Mouse (Mus musculus) gastrocnemius, postnatal 14 days (tissue): Measurements from ENCODE around the gene Srms. TPM values are rescaled to one million over a fixed set of nuclear protein-coding genes. Genes with fewer than 3 reads are reported as not detected.

Experiments
- DNase-seq: peaks from one replicate; pipeline ENCODE4 v3.0.0; 2021; ENCODE audit warnings: mixed read lengths
- intact Hi-C: fragments of 180-260 bp; cut with DNase I; formaldehyde crosslinking; loops from one replicate; pipeline ENCODE4 v1.15.1; 2025; ENCODE audit warnings: low total_unique reads
- total RNA-seq, 2 experiments: library from RNA; stranded (reverse); gene quantifications; 2 replicates each; pipeline ENCODE4 v1.2.3; 2021

The Srms gene
- total RNA-seq, 2 experiments from 2014 or later = 0.10 to 0.18 TPM

- DNase-seq = no peak
- intact Hi-C loops = loop anchor here (5.0 kb wide), 1 partner anchor 151 kb away; no protein-coding TSS in a partner anchor
These were observed 32.1 kb downstream of the Srms start for GRCm38 (mm10) chr2:181180898-181181297.

- DNase-seq = no peak
- intact Hi-C loops = no loop called here
These were observed 34.5 kb downstream of the Srms start for GRCm38 (mm10) chr2:181178471-181178870.

GRCm38 (mm10) chr2:181178015-181178414, 35.0 kb downstream of the Srms start:
- intact Hi-C loops = no loop called here

GRCm38 (mm10) chr2:181174646-181175045, 38.3 kb downstream of the Srms start:
- intact Hi-C loops = no loop called here
- no peak for DNase-seq

More at GRCm38 (mm10) chr2:181178015-181178414, 35.0 kb downstream of the Srms start:
- no peak for DNase-seq

GRCm38 (mm10) chr2:181166469-181166868, 46.5 kb downstream of the Srms start:
- no peak for DNase-seq
- intact Hi-C loops = no loop called here

GRCm38 (mm10) chr2:181160821-181161220, 52.2 kb downstream of the Srms start:
- intact Hi-C loops = no loop called here
- DNase-seq = no peak

GRCm38 (mm10) chr2:181159771-181160170, 53.2 kb downstream of the Srms start:
- DNase-seq = no peak
- intact Hi-C loops = no loop called here

- DNase-seq = peak; percentile 64
- intact Hi-C loops = no loop called here
These were observed 53.9 kb downstream of the Srms start for GRCm38 (mm10) chr2:181159091-181159514.

GRCm38 (mm10) chr2:181158471-181158870, 54.5 kb downstream of the Srms start:
- intact Hi-C loops = no loop called here
- no peak for DNase-seq

- no peak for DNase-seq
- intact Hi-C loops = no loop called here
These were observed 55.2 kb downstream of the Srms start for GRCm38 (mm10) chr2:181157716-181158302.

GRCm38 (mm10) chr2:181157180-181157579, 55.8 kb downstream of the Srms start:
- DNase-seq = no peak
- intact Hi-C loops = no loop called here

GRCm38 (mm10) chr2:181156248-181157121, 56.5 kb downstream of the Srms start, which contains the start of gene Eef1a2:
Gene Eef1a2 (minus strand): TSS chr2:181157014.
- intact Hi-C loops = no loop called here
- DNase-seq = peak; percentile 50

- intact Hi-C loops = no loop called here
- DNase-seq = peak; percentile 65
These were observed 57.2 kb downstream of the Srms start for GRCm38 (mm10) chr2:181155801-181156200.

Other genes starting within 250 kb of the Srms start
- 10 to 100 TPM; 32.1 to 33.9 TPM for gene Arfgap1, start 246.0 kb downstream of the Srms start, total RNA-seq
- gene Col20a1, start 226.7 kb downstream of the Srms start, total RNA-seq = 1 to 10 TPM; 5.5 to 5.6 TPM
- gene Chrna4, start 169.6 kb downstream of the Srms start, total RNA-seq = 1 to 10 TPM in 1 of 2 experiments, under 1 TPM in 1; 0.93 to 1.3 TPM
- gene Kcnq2, start 77.9 kb downstream of the Srms start, total RNA-seq = under 1 TPM; 0.07 to 0.16 TPM
- gene Eef1a2, start 56.2 kb downstream of the Srms start, total RNA-seq = 1,000 to 10,000 TPM; 2,249 to 2,405 TPM
- gene Ppdpf, start 25.9 kb downstream of the Srms start, total RNA-seq = 10 to 100 TPM; 52.9 to 58.5 TPM
- not detected for gene Ptk6, start 10.4 kb downstream of the Srms start, total RNA-seq
- not detected for gene Fndc11, start 6.8 kb upstream of the Srms start, total RNA-seq
- gene Helz2, start 28.8 kb upstream of the Srms start, total RNA-seq = 1 to 10 TPM; 2.9 to 3.0 TPM
- 1 to 10 TPM; 6.6 to 6.8 TPM for gene Gmeb2, start 74.8 kb upstream of the Srms start, total RNA-seq
- under 1 TPM in 1 of 2 experiments, not detected in 1; 0.27 TPM for gene Stmn3, start 101.3 kb upstream of the Srms start, total RNA-seq
- gene Rtel1, start 106.6 kb upstream of the Srms start, total RNA-seq = 10 to 100 TPM; 14.2 to 15.5 TPM
- gene Zgpat, start 151.7 kb upstream of the Srms start, total RNA-seq = 10 to 100 TPM; 12.5 to 14.3 TPM
- 10 to 100 TPM; 21.0 to 21.8 TPM for gene Arfrp1, start 152.2 kb upstream of the Srms start, total RNA-seq
- 1 to 10 TPM; 4.4 to 4.6 TPM for gene Lime1, start 166.9 kb upstream of the Srms start, total RNA-seq
- 1 to 10 TPM; 5.3 to 5.7 TPM for gene Zbtb46, start 246.2 kb upstream of the Srms start, total RNA-seq